Mouse (Mus musculus) mesoderm, embryonic 11.5 days (tissue): Measurements from ENCODE around the gene Sept4.

Experiments
- DNase-seq: peaks from one replicate; pipeline ENCODE4 v3.0.0-alpha.2; 2012; ENCODE audit warnings: low read depth, low spot score

Sept4 gene

GRCm38 (mm10) chr11:87578963-87579601 is 10.4 kb downstream of the Sept4 start:
- DNase-seq = no peak

GRCm38 (mm10) chr11:87579713-87580112 is 11.0 kb downstream of the Sept4 start:
- DNase-seq = no peak

- no peak for DNase-seq
Observed at GRCm38 (mm10) chr11:87580543-87581085, 11.9 kb downstream of the Sept4 start.

- DNase-seq = no peak
Observed at GRCm38 (mm10) chr11:87581161-87581865, 12.6 kb downstream of the Sept4 start.

GRCm38 (mm10) chr11:87581933-87582710 is 13.4 kb downstream of the Sept4 start:
- DNase-seq = no peak

GRCm38 (mm10) chr11:87583291-87584034 is 14.8 kb downstream of the Sept4 start:
- no peak for DNase-seq

GRCm38 (mm10) chr11:87584711-87585505 is 16.2 kb downstream of the Sept4 start:
- DNase-seq = no peak

GRCm38 (mm10) chr11:87587211-87587874 is 18.6 kb downstream of the Sept4 start:
- DNase-seq = no peak

- no peak for DNase-seq
Observed at GRCm38 (mm10) chr11:87589605-87590004, 20.9 kb downstream of the Sept4 start.

- peak; percentile 25 for DNase-seq
Observed at GRCm38 (mm10) chr11:87590841-87591525, 22.3 kb downstream of the Sept4 start.

GRCm38 (mm10) chr11:87591526-87592353 is 23.0 kb downstream of the Sept4 start, which contains the start of gene Mtmr4:
TSS of gene Mtmr4 (plus strand) at chr11:87592162.
- peak; percentile 99 for DNase-seq

- no peak for DNase-seq
Observed at GRCm38 (mm10) chr11:87592354-87592695, 23.6 kb downstream of the Sept4 start.

GRCm38 (mm10) chr11:87592713-87593598 is 24.3 kb downstream of the Sept4 start:
- no peak for DNase-seq

GRCm38 (mm10) chr11:87595327-87595841 is 26.7 kb downstream of the Sept4 start:
- DNase-seq = peak; percentile 90

GRCm38 (mm10) chr11:87595976-87596375 is 27.3 kb downstream of the Sept4 start:
- peak; percentile 18 for DNase-seq

GRCm38 (mm10) chr11:87596492-87596891 is 27.8 kb downstream of the Sept4 start:
- peak; percentile 24 for DNase-seq

GRCm38 (mm10) chr11:87597061-87597460 is 28.4 kb downstream of the Sept4 start:
- no peak for DNase-seq
